Mouse (Mus musculus): ENCODE data around the gene Ado. TPM values are rescaled to one million over a fixed set of nuclear protein-coding genes. Genes with fewer than 3 reads are reported as not detected.

The Ado gene
- polyA plus RNA-seq, 1 experiment from 2014 or later: 27.9 TPM

DNA sequence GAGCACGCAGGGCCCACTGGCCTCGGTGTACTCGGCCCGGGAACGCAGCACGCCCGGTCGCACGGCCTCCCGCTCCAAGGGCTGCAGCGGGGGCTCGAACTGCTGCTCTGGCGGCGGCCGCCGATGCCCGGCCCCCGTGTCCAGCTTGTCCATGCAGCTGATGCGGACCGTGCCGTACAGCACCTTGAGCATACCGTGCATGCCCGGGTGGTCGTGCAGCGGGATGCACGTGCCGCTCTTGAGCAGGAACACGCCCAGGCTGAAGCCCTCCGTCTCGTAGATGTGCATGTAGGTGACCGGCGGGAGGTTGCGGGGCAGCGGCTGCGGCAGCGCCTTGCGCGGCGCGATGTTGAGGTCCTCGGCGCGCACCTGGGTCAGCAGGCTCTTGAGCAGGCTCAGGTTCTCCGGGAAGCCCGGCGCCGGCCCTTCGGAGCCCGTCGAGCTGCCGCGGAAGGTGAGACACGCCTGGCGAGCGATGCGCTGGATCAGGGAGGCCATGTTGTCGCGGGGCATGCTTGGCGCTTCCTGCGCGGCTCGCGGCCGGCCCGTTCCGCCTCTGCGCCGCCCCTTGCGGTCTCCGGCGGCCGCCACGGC is 397 bp downstream of the Ado start:
- DNase-seq (ENCODE audit: low spot score): peak; percentile 63
- peak; percentile 61 for ATAC-seq
- 0% methylated on average over 38 of the region's 73 CpGs for WGBS

DNA sequence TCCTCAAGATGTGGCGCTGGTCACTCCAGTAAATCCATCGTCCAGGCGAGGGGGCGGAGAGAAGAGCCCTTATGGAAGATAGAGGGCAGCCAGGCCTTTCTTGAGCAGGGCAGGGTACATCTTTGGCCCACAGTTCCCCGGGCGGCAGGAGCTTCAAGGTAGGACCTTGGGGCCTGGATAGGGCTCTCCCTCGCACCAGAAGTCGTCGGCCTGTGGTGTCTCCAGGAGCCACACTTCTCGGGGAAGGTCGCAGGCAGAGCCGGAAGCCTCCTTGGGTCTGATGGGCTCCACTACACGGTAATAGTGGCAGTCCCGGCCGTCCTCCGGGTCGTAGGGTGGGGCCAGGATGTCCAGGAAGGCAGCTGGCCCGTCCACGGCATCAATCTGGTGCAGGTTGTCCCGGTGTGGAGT is 900 bp downstream of the Ado start:
- H3K4me2 ChIP-seq (replicated peaks; ENCODE audit: low read depth, low read length): peak overlapping the region; percentile 97
- DNase-seq (ENCODE audit: low spot score) (no peak), ATAC-seq (no peak)
- no peaks in the 10 kb centered on the region for H3K36me3 ChIP-seq (ENCODE audit: insufficient read depth, low read length)
- no peaks in the 10 kb centered on the region for H3K9me3 ChIP-seq (ENCODE audit: low read length)
- peak overlapping the region; percentile 84 for H3K4me3 ChIP-seq (ENCODE audit: low read depth, low read length)
- no peak for TF ChIP-seq EP300 (IDR thresholded peaks at IDR 0.05)
- peak; percentile 13; the same call in 1 of the 2 replicates for TF ChIP-seq CTCF (IDR thresholded peaks at IDR 0.05)
- no peaks in the 10 kb centered on the region for H3K27me3 ChIP-seq (replicated peaks; ENCODE audit: insufficient read depth, low read length)
- H3K9ac ChIP-seq (replicated peaks; ENCODE audit: low read depth): peak overlapping the region; percentile 76
- under 1% methylated on average over 18 of the region's 20 CpGs for WGBS
- H3K4me1 ChIP-seq (ENCODE audit: insufficient read depth, low read depth, low read length): peaks cover 9% of the 10 kb centered on the region
- H3K27ac ChIP-seq (ENCODE audit: low read length): 0 out of 2 replicates have a peak overlapping the region, but pooled peaks have one; percentile 94

More for the DNA sequence above, 397 bp downstream of the Ado start:
- Histone ChIP-seq H3K4me2 (replicated peaks; ENCODE audit: low read depth, low read length) (peak overlapping the region; percentile 97), H3K4me1 (ENCODE audit: insufficient read depth, low read depth, low read length) (peaks cover 9% of the 10 kb centered on the region), H3K36me3 (ENCODE audit: insufficient read depth, low read length) (no peaks in the 10 kb centered on the region), H3K27ac (ENCODE audit: low read length) (peak overlapping the region; percentile 94), H3K9me3 (ENCODE audit: low read length) (no peaks in the 10 kb centered on the region), H3K9ac (replicated peaks; ENCODE audit: low read depth) (peak overlapping the region; percentile 76), H3K27me3 (replicated peaks; ENCODE audit: insufficient read depth, low read length) (no peaks in the 10 kb centered on the region), H3K4me3 (ENCODE audit: low read depth, low read length) (peak overlapping the region; percentile 84)
- no peak for TF ChIP-seq EP300 (IDR thresholded peaks at IDR 0.05)
- TF ChIP-seq CTCF (IDR thresholded peaks at IDR 0.05): no peak

DNA sequence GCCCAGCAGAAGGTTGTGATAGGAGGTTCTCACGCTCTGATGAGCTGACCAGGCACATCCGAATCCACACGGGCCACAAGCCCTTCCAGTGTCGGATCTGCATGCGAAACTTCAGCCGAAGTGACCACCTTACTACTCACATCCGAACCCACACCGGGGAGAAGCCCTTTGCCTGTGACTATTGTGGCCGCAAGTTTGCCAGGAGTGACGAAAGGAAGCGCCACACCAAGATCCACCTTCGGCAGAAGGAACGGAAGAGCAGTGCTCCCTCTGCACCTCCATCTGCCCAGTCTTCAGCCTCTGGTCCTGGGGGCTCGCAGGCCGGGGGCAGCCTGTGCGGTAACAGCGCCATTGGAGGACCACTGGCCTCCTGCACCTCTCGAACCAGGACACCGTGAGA is 8.2 kb downstream of the Ado start:
- Histone ChIP-seq H3K27ac (ENCODE audit: low read length) (no peak overlapping the region), H3K4me2 (replicated peaks; ENCODE audit: low read depth, low read length) (no peak overlapping the region), H3K4me3 (ENCODE audit: low read depth, low read length) (no peak overlapping the region), H3K4me1 (ENCODE audit: insufficient read depth, low read depth, low read length) (peaks cover 14% of the 10 kb centered on the region), H3K36me3 (ENCODE audit: insufficient read depth, low read length) (no peaks in the 10 kb centered on the region), H3K9me3 (ENCODE audit: low read length) (no peaks in the 10 kb centered on the region), H3K27me3 (replicated peaks; ENCODE audit: insufficient read depth, low read length) (peaks cover 40% of the 10 kb centered on the region), H3K9ac (replicated peaks; ENCODE audit: low read depth) (no peak overlapping the region)
- TF ChIP-seq CTCF (IDR thresholded peaks at IDR 0.05) (no peak), EP300 (IDR thresholded peaks at IDR 0.05) (no peak)
- 33% methylated on average over 19 of the region's 19 CpGs for WGBS
- ATAC-seq: no peak
- no peak for DNase-seq (ENCODE audit: low spot score)

DNA sequence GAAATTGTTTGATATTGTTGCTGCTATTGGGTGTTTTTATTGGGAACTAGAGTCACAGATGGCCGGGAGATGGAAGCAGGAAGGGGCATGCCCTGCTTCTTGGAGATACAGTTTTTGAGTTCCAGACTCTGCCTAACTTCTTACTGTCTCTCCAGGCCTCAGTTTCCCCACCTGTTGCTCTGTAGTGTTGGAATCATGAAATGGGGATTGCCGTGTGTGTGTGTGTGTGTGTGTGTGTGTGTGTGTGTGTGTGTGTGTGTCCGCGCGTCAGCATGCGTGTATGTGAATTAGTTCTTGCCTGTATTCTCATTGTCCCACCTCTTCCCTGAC is 9.4 kb downstream of the Ado start:
- Histone ChIP-seq H3K4me3 (ENCODE audit: low read depth, low read length) (no peak overlapping the region), H3K4me2 (replicated peaks; ENCODE audit: low read depth, low read length) (no peak overlapping the region; the same call in 1 of the 2 replicates), H3K36me3 (ENCODE audit: insufficient read depth, low read length) (no peaks in the 10 kb centered on the region), H3K27me3 (replicated peaks; ENCODE audit: insufficient read depth, low read length) (peaks cover 52% of the 10 kb centered on the region), H3K27ac (ENCODE audit: low read length) (no peak overlapping the region), H3K9ac (replicated peaks; ENCODE audit: low read depth) (no peak overlapping the region), H3K4me1 (ENCODE audit: insufficient read depth, low read depth, low read length) (peaks cover 19% of the 10 kb centered on the region), H3K9me3 (ENCODE audit: low read length) (no peaks in the 10 kb centered on the region)
- no peak for DNase-seq (ENCODE audit: low spot score)
- TF ChIP-seq CTCF (IDR thresholded peaks at IDR 0.05) (no peak), EP300 (IDR thresholded peaks at IDR 0.05) (no peak)
- ATAC-seq: no peak
- 61% methylated on average over 6 of the region's 6 CpGs for WGBS

DNA sequence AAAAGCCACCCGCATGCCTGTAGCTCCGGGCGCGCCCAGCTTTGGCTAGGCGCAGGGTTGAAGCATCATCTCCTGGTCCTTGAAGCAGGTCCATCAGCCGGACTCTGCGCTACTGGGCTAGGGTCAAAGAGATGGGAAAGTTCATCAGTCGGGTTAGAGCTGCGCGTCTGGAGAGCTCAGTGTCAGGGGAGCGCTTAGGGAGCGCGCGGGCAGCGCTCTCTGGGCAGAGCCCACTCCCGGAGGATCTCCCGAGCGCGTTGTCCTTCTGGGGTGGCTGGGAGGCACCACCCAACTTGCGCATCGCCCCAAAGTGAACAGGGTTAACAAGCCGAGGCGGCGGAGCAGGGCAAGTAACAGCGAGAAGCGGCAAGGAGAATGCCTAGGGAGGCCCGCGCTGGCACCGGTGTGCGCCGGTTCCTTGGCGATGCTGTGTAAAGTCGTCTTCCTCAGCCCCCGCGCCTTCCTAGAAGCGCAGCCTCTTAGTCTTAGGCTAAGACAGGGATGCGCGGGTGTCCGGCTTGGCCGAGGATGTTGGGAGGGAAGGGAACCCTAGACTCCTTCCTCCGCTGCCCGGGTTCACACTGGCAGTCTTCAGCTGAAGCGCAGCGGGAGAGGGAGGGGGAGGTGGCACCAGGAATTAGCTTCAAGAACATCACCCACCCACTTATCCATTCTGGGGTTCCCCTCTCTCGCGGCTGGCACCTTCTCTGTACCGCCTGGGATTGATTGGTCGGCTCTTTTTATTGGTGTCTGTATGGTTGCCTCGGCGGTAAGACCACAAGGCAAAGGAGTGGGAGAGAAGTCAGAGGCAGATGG is 10.0 kb downstream of the Ado start:
- 2% methylated on average over 44 of the region's 50 CpGs for WGBS
- DNase-seq (ENCODE audit: low spot score) (no peak), ATAC-seq (no peak)
- Histone ChIP-seq H3K4me1 (ENCODE audit: insufficient read depth, low read depth, low read length) (peaks cover 19% of the 10 kb centered on the region), H3K9ac (replicated peaks; ENCODE audit: low read depth) (no peak overlapping the region), H3K9me3 (ENCODE audit: low read length) (no peaks in the 10 kb centered on the region), H3K36me3 (ENCODE audit: insufficient read depth, low read length) (no peaks in the 10 kb centered on the region), H3K27ac (ENCODE audit: low read length) (no peak overlapping the region), H3K4me3 (ENCODE audit: low read depth, low read length) (peak overlapping the region; percentile 67), H3K27me3 (replicated peaks; ENCODE audit: insufficient read depth, low read length) (peaks cover 58% of the 10 kb centered on the region), H3K4me2 (replicated peaks; ENCODE audit: low read depth, low read length) (peak overlapping the region; percentile 93)
- TF ChIP-seq EP300 (IDR thresholded peaks at IDR 0.05) (no peak), CTCF (IDR thresholded peaks at IDR 0.05) (no peak)

DNA sequence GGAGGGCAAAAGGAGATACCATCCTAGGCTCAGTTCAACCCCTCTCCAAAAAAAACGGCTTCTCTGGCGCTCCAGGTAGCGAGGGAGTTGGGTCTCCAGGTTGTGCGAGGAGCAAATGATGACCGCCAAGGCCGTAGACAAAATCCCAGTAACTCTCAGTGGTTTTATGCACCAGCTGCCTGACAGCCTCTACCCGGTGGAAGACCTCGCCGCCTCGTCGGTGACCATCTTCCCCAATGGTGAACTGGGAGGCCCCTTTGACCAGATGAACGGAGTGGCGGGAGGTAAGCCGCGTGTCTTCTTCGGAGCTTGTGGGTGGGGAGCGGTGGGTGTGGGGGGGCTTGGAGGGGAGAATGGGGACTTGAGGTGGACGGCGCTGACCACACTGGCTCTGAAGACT is 10.6 kb downstream of the Ado start:
- Histone ChIP-seq H3K27ac (ENCODE audit: low read length) (no peak overlapping the region), H3K4me3 (ENCODE audit: low read depth, low read length) (peak overlapping the region; percentile 67), H3K4me1 (ENCODE audit: insufficient read depth, low read depth, low read length) (peaks cover 19% of the 10 kb centered on the region), H3K36me3 (ENCODE audit: insufficient read depth, low read length) (no peaks in the 10 kb centered on the region), H3K27me3 (replicated peaks; ENCODE audit: insufficient read depth, low read length) (peaks cover 60% of the 10 kb centered on the region), H3K9me3 (ENCODE audit: low read length) (no peaks in the 10 kb centered on the region), H3K4me2 (replicated peaks; ENCODE audit: low read depth, low read length) (peak overlapping the region; percentile 93), H3K9ac (replicated peaks; ENCODE audit: low read depth) (no peak overlapping the region)
- 1% methylated on average over 19 of the region's 19 CpGs for WGBS
- DNase-seq (ENCODE audit: low spot score) (no peak), ATAC-seq (no peak)
- TF ChIP-seq CTCF (IDR thresholded peaks at IDR 0.05): no peak
- no peak for TF ChIP-seq EP300 (IDR thresholded peaks at IDR 0.05)
